Mouse (Mus musculus) cerebellum, adult 18-20 months (tissue): ENCODE data around the gene Yeats2.

ENCODE experiments used
- DNase-seq, 2 experiments: peaks; one replicate each; pipeline ENCODE4 v3.0.0; 2021

Gene Yeats2

GRCm38 (mm10) chr16:20191161-20191882 lies 50.5 kb downstream of the Yeats2 start:
- no peak for DNase-seq

GRCm38 (mm10) chr16:20192043-20192442 lies 51.2 kb downstream of the Yeats2 start:
- DNase-seq = no peak

- DNase-seq = no peak
Observed at GRCm38 (mm10) chr16:20195546-20195945, 54.7 kb downstream of the Yeats2 start.

- DNase-seq = no peak
Observed at GRCm38 (mm10) chr16:20196962-20197361, 56.1 kb downstream of the Yeats2 start.

- no peak for DNase-seq
Observed at GRCm38 (mm10) chr16:20199501-20200201, 58.8 kb downstream of the Yeats2 start.

GRCm38 (mm10) chr16:20213591-20214226 lies 72.8 kb downstream of the Yeats2 start:
- DNase-seq = peak; percentile 64 to 68

GRCm38 (mm10) chr16:20222726-20223125 lies 81.9 kb downstream of the Yeats2 start:
- DNase-seq = no peak

GRCm38 (mm10) chr16:20226676-20227075 lies 85.8 kb downstream of the Yeats2 start:
- DNase-seq = no peak

- no peak for DNase-seq
Observed at GRCm38 (mm10) chr16:20227504-20227903, 86.6 kb downstream of the Yeats2 start.

- DNase-seq = no peak
Observed at GRCm38 (mm10) chr16:20228167-20228566, 87.3 kb downstream of the Yeats2 start.

GRCm38 (mm10) chr16:20234406-20234805 lies 93.5 kb downstream of the Yeats2 start:
- no peak for DNase-seq

- peak; percentile 54 to 55 for DNase-seq
Observed at GRCm38 (mm10) chr16:20237426-20237825, 96.6 kb downstream of the Yeats2 start.

- peak in 1 of 2 experiments; percentile 17 for DNase-seq
Observed at GRCm38 (mm10) chr16:20238646-20239045, 97.8 kb downstream of the Yeats2 start.

GRCm38 (mm10) chr16:20240468-20241414 lies 99.9 kb downstream of the Yeats2 start, which contains the start of gene Map6d1:
Gene Map6d1 (minus strand): TSS chr16:20241358.
- peak; percentile 79 to 89 for DNase-seq

- DNase-seq = no peak
Observed at GRCm38 (mm10) chr16:20247103-20247502, 106.2 kb downstream of the Yeats2 start.

- no peak for DNase-seq
Observed at GRCm38 (mm10) chr16:20248442-20249174, 107.7 kb downstream of the Yeats2 start.

GRCm38 (mm10) chr16:20257926-20258325 lies 117.1 kb downstream of the Yeats2 start:
- no peak for DNase-seq

- DNase-seq = no peak
Observed at GRCm38 (mm10) chr16:20265089-20265488, 124.2 kb downstream of the Yeats2 start.

- DNase-seq = no peak
Observed at GRCm38 (mm10) chr16:20271339-20271738, 130.5 kb downstream of the Yeats2 start.

GRCm38 (mm10) chr16:20272994-20273393 lies 132.1 kb downstream of the Yeats2 start:
- no peak for DNase-seq

- DNase-seq = no peak
Observed at GRCm38 (mm10) chr16:20279395-20279794, 138.5 kb downstream of the Yeats2 start.

- no peak for DNase-seq
Observed at GRCm38 (mm10) chr16:20280238-20280637, 139.4 kb downstream of the Yeats2 start.
